Mouse (Mus musculus): ENCODE measurements around the gene Rora.

The Rora gene

GRCm38 (mm10) chr9:69397432-69397759, 743.8 kb downstream of the Rora start:
- DNase-seq (ENCODE audit: low read depth, low spot score): no peak

GRCm38 (mm10) chr9:69397760-69398452, 744.3 kb downstream of the Rora start, which contains the start of gene Ice2:
Gene Ice2, plus strand, starts transcription at chr9:69397906.
- peak; percentile 73 for DNase-seq (ENCODE audit: low read depth, low spot score)

DNA sequence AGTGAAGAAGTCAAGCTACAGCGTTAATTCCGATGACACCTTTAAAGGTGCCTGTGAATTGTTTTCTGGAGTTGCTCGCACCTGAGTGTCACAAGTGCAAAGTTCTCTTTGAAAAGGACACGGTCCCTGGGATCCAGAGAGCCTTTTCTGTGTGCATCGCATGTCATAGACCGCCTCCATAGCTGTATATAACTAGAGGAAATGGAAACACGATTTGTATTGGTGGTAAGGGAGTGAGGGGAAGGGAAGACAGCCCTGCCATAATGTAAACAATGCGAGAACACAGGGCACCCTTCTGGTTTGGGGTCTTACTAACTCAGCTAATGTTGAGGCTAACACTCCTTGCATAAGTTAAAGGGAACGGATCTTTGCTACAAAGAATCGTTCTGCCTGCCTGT, 744.9 kb downstream of the Rora start:
- no peak for DNase-seq (ENCODE audit: low read depth, low spot score)

GRCm38 (mm10) chr9:69404671-69405070, 751.1 kb downstream of the Rora start:
- DNase-seq (ENCODE audit: low read depth, low spot score): no peak

- peak; percentile 48 for DNase-seq (ENCODE audit: low read depth, low spot score)
These were observed 765.9 kb downstream of the Rora start for GRCm38 (mm10) chr9:69419476-69419875.

- no peak for DNase-seq (ENCODE audit: low read depth, low spot score)
These were observed 776.9 kb downstream of the Rora start for GRCm38 (mm10) chr9:69430531-69430930.

- DNase-seq (ENCODE audit: low read depth, low spot score): no peak
These were observed 778.4 kb downstream of the Rora start for GRCm38 (mm10) chr9:69431863-69432555.

- no peak for DNase-seq (ENCODE audit: low read depth, low spot score)
These were observed 781.6 kb downstream of the Rora start for GRCm38 (mm10) chr9:69435194-69435593.

- no peak for DNase-seq (ENCODE audit: low read depth, low spot score)
These were observed 782.1 kb downstream of the Rora start for GRCm38 (mm10) chr9:69435662-69436061.

Data from ES-CJ7 (cell line).